In the genomic region with DNA sequence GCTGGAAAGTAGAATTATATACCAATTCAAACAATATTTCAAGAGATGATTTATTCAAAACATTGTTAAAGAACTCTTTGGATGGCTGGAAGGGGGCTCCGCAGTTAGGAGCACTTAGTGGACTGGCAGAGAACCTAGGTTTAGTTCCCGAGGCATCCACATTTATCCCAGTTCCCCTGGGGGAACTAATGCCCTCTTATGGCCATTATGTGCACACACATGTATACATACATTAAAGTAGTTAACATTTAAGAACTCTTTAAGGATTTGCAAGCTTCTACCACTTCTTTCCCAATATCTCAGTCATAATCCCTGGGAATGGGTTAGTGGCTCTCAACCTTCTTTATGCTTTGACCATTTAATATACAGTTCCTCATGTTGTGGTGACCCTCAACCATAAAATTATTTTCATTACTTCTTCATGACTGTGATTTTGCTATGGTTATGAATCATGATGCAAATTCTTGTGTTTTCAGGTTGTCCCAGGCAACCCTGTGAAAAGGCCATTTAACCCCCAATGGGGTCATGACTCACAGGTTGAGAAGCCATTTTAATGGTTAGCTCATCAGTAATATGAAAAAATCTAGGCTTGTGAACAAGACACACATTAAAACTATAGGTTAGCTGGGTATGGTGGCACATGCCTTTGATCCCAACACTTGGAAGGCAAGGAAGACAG, we compare ENCODE assay signal across 19 mouse cellular contexts. TPM values are rescaled to one million over a fixed set of nuclear protein-coding genes. Genes with fewer than 3 reads are reported as not detected.
DNase-seq lines count a peak whose midpoint lies in the region; ATAC-seq and TF ChIP-seq lines count a peak whose summit lies in the region.
"Had no signal": no experiment of that assay in that cellular context is flagged by ENCODE, and none has a peak within 500 bp of the region (broad histone marks: within the 10 kb centered on the region; RNA-seq: fewer than 3 reads in every experiment).

No protein-coding gene starts in this region.

- H3K27ac ChIP-seq in hindbrain, postnatal 0 days = no peak overlapping the region
- no peak overlapping the region for H3K27ac ChIP-seq in hindbrain, embryonic 11.5 days (ENCODE audit: low read depth, low read length)
- H3K27ac ChIP-seq in midbrain, embryonic 14.5 days (replicated peaks; ENCODE audit: low read depth, low read length) = no peak overlapping the region
- no peak overlapping the region for H3K27ac ChIP-seq in midbrain, embryonic 13.5 days
- H3K27ac ChIP-seq in small intestine, adult 2 months (ENCODE audit: insufficient read depth, low read depth, low read length) = no peak overlapping the region
- H3K27ac ChIP-seq: hindbrain, embryonic 13.5 days; neural tube, embryonic 13.5 days had no signal

- H3K36me3 ChIP-seq in hindbrain, postnatal 0 days (ENCODE audit: insufficient read depth, low read length) = no peaks in the 10 kb centered on the region
- no peaks in the 10 kb centered on the region for H3K36me3 ChIP-seq in hindbrain, embryonic 11.5 days (ENCODE audit: control insufficient read depth, insufficient read depth, low read length)
- H3K36me3 ChIP-seq in midbrain, embryonic 14.5 days (ENCODE audit: control insufficient read depth, insufficient read depth, low read length) = no peaks in the 10 kb centered on the region
- H3K36me3 ChIP-seq in midbrain, embryonic 13.5 days = no peaks in the 10 kb centered on the region
- H3K36me3 ChIP-seq in small intestine, adult 2 months (ENCODE audit: control insufficient read depth, insufficient read depth, low read length) = no peaks in the 10 kb centered on the region
- H3K36me3 ChIP-seq: hindbrain, embryonic 13.5 days; neural tube, embryonic 13.5 days had no signal

- intact Hi-C loops in gastrocnemius, postnatal 36 days (cut with DNase I) = no loop called here

- TF ChIP-seq POLR2A in small intestine, adult 2 months (IDR thresholded peaks at IDR 0.05; ENCODE audit: low read depth, low read length) = no peak

- H3K9me3 ChIP-seq in hindbrain, postnatal 0 days (ENCODE audit: low read length) = no peaks in the 10 kb centered on the region
- no peaks in the 10 kb centered on the region for H3K9me3 ChIP-seq in hindbrain, embryonic 11.5 days (ENCODE audit: control insufficient read depth, low read length)
- H3K9me3 ChIP-seq in midbrain, embryonic 14.5 days (ENCODE audit: control insufficient read depth, low read length) = no peaks in the 10 kb centered on the region
- H3K9me3 ChIP-seq in midbrain, embryonic 13.5 days = no peaks in the 10 kb centered on the region
- H3K9me3 ChIP-seq: hindbrain, embryonic 13.5 days; neural tube, embryonic 13.5 days had no signal

- no peak overlapping the region for H3K9ac ChIP-seq in hindbrain, postnatal 0 days (replicated peaks; ENCODE audit: low read length)
- no peak overlapping the region for H3K9ac ChIP-seq in hindbrain, embryonic 11.5 days (ENCODE audit: low read depth, low read length)
- H3K9ac ChIP-seq in midbrain, embryonic 14.5 days (replicated peaks; ENCODE audit: low read length) = no peak overlapping the region
- H3K9ac ChIP-seq in midbrain, embryonic 13.5 days (replicated peaks) = no peak overlapping the region
- H3K9ac ChIP-seq: forebrain, postnatal 0 days; hindbrain, embryonic 13.5 days; neural tube, embryonic 13.5 days had no signal

- peak; percentile 36; the same call in 1 of the 2 replicates for TF ChIP-seq CTCF in hindbrain, postnatal 0 days (IDR thresholded peaks at IDR 0.05; ENCODE audit: low read depth)
- peak; percentile 8; the same call in 1 of the 2 replicates for TF ChIP-seq CTCF in small intestine, adult 2 months (IDR thresholded peaks at IDR 0.05; ENCODE audit: extremely low read depth, insufficient read length, insufficient replicate concordance, low read depth, low read length)

- WGBS in hindbrain, postnatal 0 days = 63% methylated on average over 2 of the region's 2 CpGs
- 81% methylated on average over 2 of the region's 2 CpGs for WGBS in hindbrain, embryonic 11.5 days
- 69% methylated on average over 2 of the region's 2 CpGs for WGBS in midbrain, embryonic 14.5 days
- WGBS in midbrain, embryonic 13.5 days = 55% methylated on average over 2 of the region's 2 CpGs
- 51% methylated on average over 2 of the region's 2 CpGs for WGBS in small intestine, adult 2 months

- no peaks in the 10 kb centered on the region for H3K27me3 ChIP-seq in hindbrain, postnatal 0 days (ENCODE audit: insufficient read depth, low read length)
- H3K27me3 ChIP-seq in hindbrain, embryonic 11.5 days (ENCODE audit: control insufficient read depth, insufficient read depth, low read length) = no peaks in the 10 kb centered on the region
- H3K27me3 ChIP-seq in midbrain, embryonic 14.5 days (ENCODE audit: control insufficient read depth, insufficient read depth, low read length) = no peaks in the 10 kb centered on the region
- H3K27me3 ChIP-seq in midbrain, embryonic 13.5 days = no peaks in the 10 kb centered on the region
- H3K27me3 ChIP-seq in small intestine, adult 2 months (ENCODE audit: control insufficient read depth, insufficient read depth, low read length) = no peaks in the 10 kb centered on the region
- H3K27me3 ChIP-seq: hindbrain, embryonic 13.5 days; neural tube, embryonic 13.5 days had no signal

- ATAC-seq in hindbrain, postnatal 0 days = no peak
- ATAC-seq in hindbrain, embryonic 11.5 days (ENCODE audit: low FRiP score) = no peak
- no peak for ATAC-seq in midbrain, embryonic 14.5 days (ENCODE audit: low FRiP score, low TSS enrichment)
- ATAC-seq in midbrain, embryonic 13.5 days = no peak
- ATAC-seq: forebrain, postnatal 0 days had no signal

- DNase-seq in hindbrain, postnatal 0 days (ENCODE audit: low spot score) = no peak
- DNase-seq in hindbrain, embryonic 11.5 days (ENCODE audit: low spot score) = no peak
- DNase-seq in midbrain, embryonic 14.5 days = peak; percentile 25
- DNase-seq in NIH3T3 (ENCODE audit: low read depth) = peak; percentile 36
- DNase-seq in gastrocnemius, postnatal 36 days = no peak
- DNase-seq in cerebellum, postnatal 4 days (ENCODE audit: low spot score in 2 of 2) = no peak
- DNase-seq: adrenal gland, postnatal 10 days; cerebellum, adult 2 months; forebrain, postnatal 0 days; kidney, postnatal 4 days; layer of hippocampus, postnatal 36 days; spleen, adult 18-20 months; thymus, postnatal 14 days had no signal

- no peak overlapping the region for H3K4me3 ChIP-seq in hindbrain, postnatal 0 days (ENCODE audit: low read length)
- no peak overlapping the region for H3K4me3 ChIP-seq in hindbrain, embryonic 11.5 days (ENCODE audit: low read depth, low read length)
- no peak overlapping the region for H3K4me3 ChIP-seq in midbrain, embryonic 14.5 days (replicated peaks; ENCODE audit: low read depth, low read length)
- H3K4me3 ChIP-seq in midbrain, embryonic 13.5 days (replicated peaks) = no peak overlapping the region
- no peak overlapping the region for H3K4me3 ChIP-seq in small intestine, adult 2 months (ENCODE audit: low read depth, low read length)
- H3K4me3 ChIP-seq: erythroblast, embryonic 14.5 days; hindbrain, embryonic 13.5 days; neural tube, embryonic 13.5 days had no signal

- H3K4me1 ChIP-seq in hindbrain, postnatal 0 days (ENCODE audit: insufficient read depth, low read length) = no peaks in the 10 kb centered on the region
- no peaks in the 10 kb centered on the region for H3K4me1 ChIP-seq in hindbrain, embryonic 11.5 days (replicated peaks; ENCODE audit: control insufficient read depth, insufficient read depth, low read length)
- no peaks in the 10 kb centered on the region for H3K4me1 ChIP-seq in midbrain, embryonic 14.5 days (ENCODE audit: control insufficient read depth, insufficient read depth, low read length)
- H3K4me1 ChIP-seq in midbrain, embryonic 13.5 days (replicated peaks) = no peaks in the 10 kb centered on the region
- H3K4me1 ChIP-seq in small intestine, adult 2 months (ENCODE audit: control insufficient read depth, insufficient read depth, insufficient read length, low read length) = no peaks in the 10 kb centered on the region
- H3K4me1 ChIP-seq: hindbrain, embryonic 13.5 days; neural tube, embryonic 13.5 days had no signal

- no peak overlapping the region for H3K4me2 ChIP-seq in hindbrain, postnatal 0 days (ENCODE audit: low read depth, low read length)
- no peak overlapping the region for H3K4me2 ChIP-seq in hindbrain, embryonic 11.5 days (replicated peaks; ENCODE audit: low read depth, low read length)
- no peak overlapping the region for H3K4me2 ChIP-seq in midbrain, embryonic 14.5 days (ENCODE audit: low read length)
- no peak overlapping the region for H3K4me2 ChIP-seq in midbrain, embryonic 13.5 days (replicated peaks)
- H3K4me2 ChIP-seq: hindbrain, embryonic 13.5 days; neural tube, embryonic 13.5 days had no signal

RNA-seq across cellular contexts. Expression of gene Sertad4, which starts 27.2 kb away (rescaled TPM):
- 5.3 and 5.4 TPM in 2 replicates for total RNA-seq in hindbrain, postnatal 0 days (2014; rRNA removed)
- polyA plus RNA-seq in hindbrain, postnatal 0 days (2015; fragmentation: Nextera tagmentation; extraction: Ambion mirVana) = 13.2 and 14.2 TPM in 2 replicates
- polyA plus RNA-seq in hindbrain, embryonic 11.5 days (2014; fragmentation: Nextera tagmentation; extraction: Ambion mirVana) = 21.3 and 24.8 TPM in 2 replicates
- 30.0 and 39.5 TPM in 2 replicates for polyA plus RNA-seq in midbrain, embryonic 14.5 days (2014; fragmentation: Nextera tagmentation; extraction: Ambion mirVana)
- 33.2 and 38.7 TPM in 2 replicates for polyA plus RNA-seq in midbrain, embryonic 13.5 days (2015; fragmentation: Nextera tagmentation; extraction: Ambion mirVana)
- polyA plus RNA-seq in small intestine, adult 2 months (2012; rRNA removed) = 0.79 and 0.98 TPM in 2 replicates
- total RNA-seq in gastrocnemius, postnatal 36 days (2021) = 1 to 10 TPM; 3.4 to 3.7 TPM
- total RNA-seq: monocyte, adult 5-6 weeks had no signal

Comparison
In these comparisons a context has a peak if more than half of its experiments do, and no peak if none do; other contexts are left out.
1. DNase-seq: peak in midbrain, embryonic 14.5 days (single experiment) and NIH3T3 (single experiment); none in hindbrain, postnatal 0 days (single experiment), hindbrain, embryonic 11.5 days (single experiment), gastrocnemius, postnatal 36 days (0 of 2) and cerebellum, postnatal 4 days (0 of 2).